Mouse (Mus musculus) gonadal fat pad, adult 2 months (tissue): ENCODE results near the gene Prlr. TPM values are rescaled to one million over a fixed set of nuclear protein-coding genes. Genes with fewer than 3 reads are reported as not detected.

Experiments
- DNase-seq: peaks from one replicate; pipeline ENCODE4 v3.0.0-alpha.2; 2012; ENCODE audit warnings: low read depth
- polyA plus RNA-seq: library from polyadenylated mRNA; depleted of rRNA; stranded (reverse); fragments of >200 nt; gene quantifications from 2 replicates; pipeline ENCODE4 v1.2.3, GENCODE M21; 2012; rRNA removed

Gene Prlr
- polyA plus RNA-seq, 1 experiment: 7.6 TPM

GRCm38 (mm10) chr15:10330626-10331025 lies 153.6 kb downstream of the Prlr start:
- DNase-seq: no peak

DNA sequence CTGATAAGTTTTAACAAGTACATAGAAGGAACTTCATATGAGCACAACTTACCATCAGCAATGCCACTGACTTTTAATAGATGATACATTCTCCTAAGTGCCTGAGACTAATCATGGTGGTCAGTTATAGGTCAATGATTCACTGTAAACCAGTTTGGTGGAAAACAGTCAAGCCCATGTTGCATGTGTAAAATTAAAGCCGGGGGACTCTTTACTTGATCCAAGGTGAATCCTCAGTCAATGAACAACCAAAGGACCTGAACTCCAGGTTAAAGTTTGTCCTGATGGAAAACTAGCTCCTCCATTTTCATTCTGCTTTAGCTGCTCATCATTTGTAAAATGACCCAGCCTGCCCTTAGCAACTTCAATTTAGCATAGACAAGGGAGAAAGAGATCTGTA lies 155.5 kb downstream of the Prlr start:
- DNase-seq: no peak

- no peak for DNase-seq
Observed at GRCm38 (mm10) chr15:10338606-10339005, 161.6 kb downstream of the Prlr start.

DNA sequence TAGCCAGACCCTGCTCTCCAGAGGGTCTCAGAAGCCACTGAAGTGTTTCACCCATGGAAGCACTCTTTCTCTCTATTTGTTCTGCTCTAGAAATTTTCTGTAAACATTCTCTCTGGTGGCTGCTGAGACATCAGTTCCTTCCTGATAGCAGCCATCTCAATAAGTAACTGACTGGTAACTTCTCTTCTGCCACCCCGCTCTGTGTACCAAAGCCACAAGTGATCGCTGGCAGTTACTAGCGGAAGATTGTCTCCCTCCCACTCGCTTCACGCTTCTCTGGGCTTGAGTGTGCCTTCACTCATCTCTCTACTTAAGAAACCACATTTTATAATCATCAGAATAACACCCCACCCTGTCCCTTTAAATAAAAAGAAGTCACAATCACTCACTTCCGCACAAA lies 170.0 kb downstream of the Prlr start:
- no peak for DNase-seq

- no peak for DNase-seq
Observed at GRCm38 (mm10) chr15:10358039-10358948, 181.3 kb downstream of the Prlr start, which contains the start of gene Agxt2. TSS of gene Agxt2 (plus strand) at chr15:10358532.

- no peak for DNase-seq
Observed at GRCm38 (mm10) chr15:10366331-10366730, 189.3 kb downstream of the Prlr start.

GRCm38 (mm10) chr15:10375404-10375803 lies 198.4 kb downstream of the Prlr start:
- no peak for DNase-seq

DNA sequence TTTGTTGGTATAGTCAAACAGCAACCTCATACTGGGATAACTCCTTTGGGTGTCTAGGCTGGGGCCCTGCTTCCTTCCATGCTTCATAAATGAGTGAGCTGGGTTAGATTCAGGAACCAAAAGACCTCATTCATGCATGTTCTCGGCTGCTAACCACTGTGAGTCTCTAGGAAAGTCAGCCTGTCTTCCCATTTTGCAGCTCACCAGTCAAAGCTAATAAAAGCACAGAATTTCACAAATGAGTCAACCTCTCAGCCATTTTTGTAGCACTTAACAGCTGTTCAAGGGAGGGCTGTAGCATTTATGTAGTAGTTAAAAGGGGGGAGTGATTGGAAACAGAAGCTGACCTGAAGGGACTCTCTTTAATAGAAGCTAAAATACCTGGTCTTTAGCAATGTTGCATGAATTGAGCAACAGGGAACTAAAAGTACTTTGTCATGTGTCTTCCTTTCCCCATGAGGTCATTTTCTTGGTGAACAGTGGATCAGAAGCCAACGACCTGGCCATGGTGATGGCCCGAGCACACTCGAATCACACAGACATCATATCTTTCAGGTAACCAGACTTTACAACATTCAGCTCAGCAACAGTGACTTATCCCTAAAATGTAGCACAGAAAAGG lies 201.4 kb downstream of the Prlr start:
- DNase-seq: no peak

DNA sequence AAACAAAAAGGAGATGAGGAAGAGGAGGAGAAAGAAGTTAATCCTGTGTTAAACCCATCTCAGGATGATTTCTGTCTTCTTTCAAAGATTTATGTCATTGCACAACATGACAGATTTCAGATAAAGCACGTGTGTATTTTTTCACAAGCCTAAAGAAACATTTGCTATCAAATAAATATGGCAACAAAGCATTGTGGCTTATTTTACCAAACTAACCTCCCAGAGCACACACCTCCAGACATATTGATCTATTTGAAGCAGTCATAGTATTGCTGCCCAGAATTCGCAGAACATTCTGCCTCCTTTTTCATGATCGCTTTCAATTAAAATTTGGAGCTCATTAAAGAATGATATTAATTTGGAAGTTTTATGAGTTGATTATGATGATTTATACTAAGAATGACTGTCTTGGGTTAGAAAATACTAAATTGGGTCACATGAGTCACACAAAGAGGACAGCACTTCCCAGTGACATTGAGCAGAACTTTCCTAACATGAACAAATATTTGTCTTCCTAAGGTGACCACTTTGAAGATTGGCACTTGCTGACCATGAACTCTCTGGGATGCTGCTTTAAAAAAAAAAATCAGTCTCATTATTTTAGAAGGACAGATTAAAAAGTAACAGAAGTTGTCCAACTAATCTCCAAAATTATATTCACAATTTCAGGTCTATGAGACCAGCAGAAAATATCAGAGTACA lies 202.9 kb downstream of the Prlr start:
- no peak for DNase-seq

GRCm38 (mm10) chr15:10387263-10387662 lies 210.2 kb downstream of the Prlr start:
- DNase-seq: no peak

Other genes starting within 250 kb of the Prlr start
- gene Gm21973, start 148.1 kb downstream of the Prlr start, polyA plus RNA-seq: not detected in 2 replicates
- gene Agxt2, start 181.3 kb downstream of the Prlr start, polyA plus RNA-seq: 0.16 TPM in 2 replicates